Mouse (Mus musculus): Measurements from ENCODE around the gene Slc25a30.

Slc25a30 gene

DNA sequence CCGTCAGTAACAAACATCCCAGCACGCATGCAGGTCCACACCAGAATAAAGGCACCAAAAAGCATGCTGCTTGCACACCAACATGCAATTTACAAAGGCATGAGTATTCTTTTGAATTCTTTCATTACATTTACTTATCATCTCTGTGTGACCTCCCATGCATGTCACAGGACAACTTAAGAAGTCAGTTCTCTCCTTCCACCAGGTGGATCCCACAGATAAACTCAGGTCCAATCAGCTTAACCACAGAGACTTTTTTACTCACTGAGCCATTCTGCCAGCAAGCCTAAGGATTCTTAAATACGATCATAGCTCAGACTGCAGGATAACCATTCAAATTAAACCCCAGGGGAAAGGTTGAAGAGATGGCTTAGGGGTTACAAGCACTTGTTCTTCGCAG lies 37.7 kb downstream of the Slc25a30 start:
- no peak for DNase-seq (ENCODE audit: low read depth, low spot score)

DNA sequence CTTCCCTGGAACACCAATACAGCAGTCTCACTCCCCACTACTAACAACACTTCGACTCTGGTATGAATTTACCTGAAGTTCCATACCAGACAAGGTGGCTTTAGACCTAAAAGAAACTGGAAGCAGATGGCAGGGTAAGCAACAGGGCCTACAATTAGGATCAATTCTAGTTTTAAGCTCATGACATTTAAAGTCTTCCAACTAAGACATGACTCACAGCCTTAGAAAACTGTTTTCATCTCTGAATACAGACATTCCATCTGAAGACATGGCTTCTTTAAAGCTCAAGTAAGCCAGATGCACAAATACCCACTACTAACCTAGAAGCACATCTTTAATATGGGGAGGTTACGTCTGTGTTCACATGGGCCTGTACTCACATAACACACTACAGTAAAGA lies 38.9 kb downstream of the Slc25a30 start:
- DNase-seq (ENCODE audit: low read depth, low spot score), result no peak

DNA sequence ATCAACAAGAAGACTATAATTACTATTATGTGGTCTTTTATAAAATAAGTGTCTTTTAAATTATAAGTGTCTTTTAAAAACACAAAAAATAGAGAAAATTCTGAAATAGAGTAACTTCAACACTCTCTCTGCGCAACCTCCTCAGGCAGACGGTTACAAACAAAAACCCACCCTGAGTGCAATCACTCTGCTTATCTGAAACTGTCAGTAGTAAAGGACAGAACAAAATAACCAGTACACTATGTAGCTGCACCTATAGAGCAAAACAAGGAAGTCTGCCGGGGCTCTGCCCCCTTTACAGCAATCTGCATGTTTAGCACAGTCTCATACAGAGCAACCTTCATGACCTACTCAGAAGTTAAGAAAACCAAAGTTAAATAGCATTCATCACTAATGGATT lies 44.9 kb downstream of the Slc25a30 start:
- no peak for DNase-seq (ENCODE audit: low read depth, low spot score)

DNA sequence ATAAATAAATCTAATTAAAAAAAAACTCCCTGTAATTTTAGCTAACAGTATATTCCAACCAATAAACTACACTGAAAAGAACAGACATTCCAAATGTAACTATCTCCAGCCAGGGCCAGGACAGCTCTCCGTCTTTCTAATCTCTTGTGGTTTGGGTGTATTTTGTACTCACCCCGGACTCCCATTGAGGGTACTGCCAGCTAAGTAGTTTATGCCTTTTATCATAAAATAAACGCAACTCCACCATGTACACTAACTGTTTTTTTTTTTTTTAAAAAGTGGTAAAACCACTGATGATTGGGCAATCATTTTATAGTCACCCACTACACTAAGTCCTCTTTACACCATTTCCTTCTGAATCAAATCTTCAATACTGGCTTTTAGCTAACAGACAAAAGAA lies 51.2 kb downstream of the Slc25a30 start:
- no peak for DNase-seq (ENCODE audit: low read depth, low spot score)

DNA sequence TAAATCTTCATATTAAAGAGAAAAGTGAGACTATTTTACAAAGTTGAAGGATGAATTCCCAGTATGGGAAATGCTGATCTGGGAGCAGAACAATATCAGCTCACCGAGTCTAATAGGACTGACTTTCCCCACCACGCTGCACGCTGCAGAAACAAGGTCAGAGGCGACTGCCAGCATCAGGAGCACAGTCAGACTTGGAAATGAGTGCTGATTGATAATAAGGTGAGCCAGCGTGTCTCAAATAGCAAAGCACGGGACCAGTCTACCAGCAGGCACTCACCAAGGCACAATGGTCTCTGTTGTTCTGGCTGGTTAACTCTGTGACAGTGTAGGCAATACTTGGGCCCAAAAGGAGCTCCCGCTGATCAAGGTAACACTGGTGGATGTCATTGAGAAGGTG lies 54.2 kb downstream of the Slc25a30 start:
- no peak for DNase-seq (ENCODE audit: low read depth, low spot score)

DNA sequence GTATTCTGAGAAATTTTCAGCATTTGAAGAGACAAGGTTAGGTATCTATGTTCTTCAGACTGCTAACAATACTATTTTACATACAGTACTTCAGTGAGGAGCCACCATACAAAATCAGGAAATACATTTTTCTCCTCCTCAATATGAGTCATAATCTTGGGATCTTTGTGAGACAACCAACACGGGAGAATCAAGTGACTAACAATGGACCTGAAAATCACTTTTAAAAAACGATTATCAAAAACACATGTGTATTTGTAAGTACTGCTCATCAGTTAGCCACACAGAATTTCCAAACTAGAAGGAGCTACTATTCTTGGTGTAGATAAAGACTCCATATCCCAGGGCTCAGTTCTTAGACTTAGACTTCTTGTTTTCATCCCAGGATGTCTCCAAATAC lies 55.5 kb downstream of the Slc25a30 start:
- no peak for DNase-seq (ENCODE audit: low read depth, low spot score)

DNA sequence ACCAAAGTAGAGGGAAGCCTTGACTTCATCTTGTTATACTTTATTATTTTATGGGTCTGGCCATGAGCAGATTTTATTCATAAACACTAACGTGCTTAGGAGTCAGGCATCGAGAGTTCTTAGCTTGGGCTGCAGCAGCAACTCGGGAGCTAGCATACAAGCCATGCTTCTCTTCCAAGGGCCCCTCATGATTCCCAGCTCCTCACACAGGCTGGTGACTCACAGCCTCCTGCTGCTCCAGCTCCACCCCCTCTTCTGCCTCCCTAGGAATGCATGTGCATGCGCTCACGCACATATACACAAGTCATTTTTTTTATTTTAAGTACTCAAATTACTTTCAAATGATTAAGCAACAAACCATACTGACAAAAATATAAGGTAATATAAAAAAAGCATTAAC lies 58.7 kb downstream of the Slc25a30 start:
- no peak for DNase-seq (ENCODE audit: low read depth, low spot score)

DNA sequence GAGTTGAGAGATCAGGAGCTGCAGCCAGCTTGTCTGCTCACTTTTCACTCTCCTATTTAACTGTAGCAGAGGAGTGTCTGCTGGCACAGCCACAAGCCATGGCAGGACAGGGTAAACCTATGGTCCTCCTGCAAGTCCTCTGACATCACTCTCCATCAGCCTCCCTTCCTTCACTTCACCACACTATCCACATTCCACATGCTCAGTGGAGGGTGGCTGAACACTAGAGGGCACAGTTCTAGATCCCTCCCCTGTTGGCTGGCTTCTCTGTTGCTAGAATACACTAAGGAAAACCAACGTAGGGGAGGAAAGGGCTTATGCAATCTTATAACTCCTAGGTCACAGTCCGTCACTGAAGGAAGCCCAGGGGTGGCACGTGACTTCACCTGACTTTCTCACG lies 59.8 kb downstream of the Slc25a30 start:
- DNase-seq (ENCODE audit: low read depth, low spot score), result no peak

DNA sequence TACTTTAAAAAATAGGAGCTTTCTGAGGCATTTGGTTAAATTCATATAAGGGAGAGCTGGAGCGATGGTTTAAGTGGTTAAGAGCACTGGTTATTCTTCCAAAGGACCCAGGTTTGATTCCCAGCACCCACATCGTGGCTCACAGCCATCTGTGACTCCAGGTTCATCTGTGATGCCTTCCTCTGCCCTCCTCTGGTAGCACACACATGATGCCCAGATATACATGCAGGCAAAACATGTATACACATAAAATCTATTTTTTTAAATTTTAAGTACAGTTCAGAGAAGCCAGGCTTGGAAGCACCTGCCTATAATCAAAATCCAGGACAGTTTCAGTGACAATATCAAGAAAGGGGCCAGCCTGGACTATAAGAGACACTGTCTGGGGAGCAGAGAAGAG lies 64.0 kb downstream of the Slc25a30 start:
- DNase-seq (ENCODE audit: low read depth, low spot score), result no peak

DNA sequence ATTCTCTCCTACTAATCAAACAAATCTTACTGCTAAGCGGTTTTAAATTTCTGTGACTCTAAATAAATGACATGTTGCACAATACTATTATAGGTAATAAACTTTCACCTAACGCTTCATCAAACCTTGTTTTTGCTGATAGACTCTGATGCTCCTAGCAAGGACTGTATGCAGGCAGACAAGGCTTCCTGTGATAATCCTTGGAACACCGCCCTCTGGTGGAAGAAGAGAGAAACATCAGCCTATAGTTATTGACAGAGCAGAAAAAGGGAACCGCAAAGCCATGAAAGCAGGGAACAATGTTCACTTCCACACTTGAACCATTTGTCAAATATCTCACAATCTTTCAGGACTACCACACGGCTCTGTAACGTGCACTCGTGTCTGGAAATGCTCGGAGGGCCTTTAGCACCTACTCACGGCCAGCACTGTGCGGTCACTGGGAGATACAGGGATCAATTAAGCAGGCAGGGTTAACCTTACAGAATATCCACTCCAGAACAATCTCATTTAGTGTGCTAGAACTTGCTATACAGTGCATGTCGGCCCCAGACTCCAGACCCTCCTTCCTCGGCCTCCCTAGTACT lies 64.8 kb downstream of the Slc25a30 start:
- DNase-seq (ENCODE audit: low read depth, low spot score), result peak; percentile 68

DNA sequence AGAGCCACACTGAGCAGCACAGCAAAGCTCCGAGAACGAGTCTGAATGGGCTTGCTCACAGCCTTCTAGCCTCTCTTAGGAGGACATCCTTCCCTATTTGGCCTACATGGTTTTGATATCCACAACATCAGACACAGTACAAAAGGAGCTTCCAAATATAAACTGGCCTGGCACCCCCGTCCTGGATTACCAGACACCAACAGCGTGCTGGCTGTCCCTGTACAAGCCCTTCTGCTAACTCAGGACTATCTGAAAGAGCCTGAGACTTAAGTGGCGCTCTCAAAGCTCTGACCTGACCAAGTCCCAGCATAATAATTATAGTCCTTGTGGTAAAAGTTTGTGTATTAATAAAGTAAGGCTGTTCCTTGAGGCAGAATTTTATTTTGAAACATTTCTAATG lies 66.7 kb downstream of the Slc25a30 start:
- no peak for DNase-seq (ENCODE audit: low read depth, low spot score)

DNA sequence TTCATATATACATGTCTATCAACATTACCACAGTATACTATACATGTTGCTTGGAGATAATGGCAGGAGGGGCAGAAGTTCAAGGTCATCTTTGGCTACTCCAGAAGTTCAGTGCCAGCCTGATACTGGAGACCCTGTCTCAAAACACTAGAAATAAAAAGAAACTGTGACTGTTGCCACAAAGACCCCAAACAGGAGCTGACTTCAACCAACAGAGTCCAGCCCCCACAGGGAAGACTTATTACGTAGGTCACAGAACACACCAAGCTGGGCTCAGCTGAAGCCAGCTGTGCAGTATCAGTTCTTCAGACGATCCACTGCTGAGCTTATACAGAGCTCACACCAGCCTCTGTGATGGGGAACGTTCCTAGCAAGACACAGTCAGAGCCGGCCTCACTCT lies 70.4 kb downstream of the Slc25a30 start:
- no peak for DNase-seq (ENCODE audit: low read depth, low spot score)

DNA sequence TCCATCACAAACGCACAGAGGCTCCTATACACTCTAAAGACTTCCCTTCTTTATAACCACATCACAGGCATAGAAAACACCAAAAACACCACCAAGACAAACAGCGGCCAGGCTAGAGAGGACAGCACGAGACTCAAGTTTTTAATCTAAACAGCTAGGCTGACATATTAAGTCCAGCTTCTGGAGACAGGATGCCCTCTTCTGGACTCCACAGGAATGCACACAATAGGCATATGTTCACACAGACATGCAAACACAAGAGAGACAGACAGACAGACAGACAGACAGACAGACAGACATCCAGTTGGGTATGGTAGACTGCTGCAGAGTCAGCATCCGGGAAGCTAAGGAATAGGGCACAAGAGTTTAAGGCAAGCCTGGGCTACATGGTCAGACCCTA lies 73.2 kb downstream of the Slc25a30 start:
- peak; percentile 18 for DNase-seq (ENCODE audit: low read depth, low spot score)

DNA sequence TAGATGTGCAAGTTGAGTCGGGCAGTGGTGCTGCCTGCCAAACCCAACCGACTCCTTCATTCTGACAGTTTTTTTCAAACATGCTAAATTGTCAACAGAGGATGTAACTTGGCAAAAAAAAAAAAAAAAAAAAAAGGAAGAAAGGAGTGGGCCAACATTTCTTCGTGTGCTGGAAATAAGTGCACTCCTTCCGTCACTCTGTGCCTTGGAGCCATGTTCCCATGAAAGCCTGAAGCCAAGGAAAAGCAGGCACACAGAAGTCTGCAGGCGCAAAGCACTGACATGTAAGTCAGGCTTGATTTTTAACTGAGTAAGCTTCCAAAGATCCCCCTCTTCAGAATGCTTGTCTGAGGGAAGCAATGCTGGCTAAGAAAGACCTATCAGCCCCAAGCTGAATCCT lies 74.2 kb downstream of the Slc25a30 start:
- DNase-seq (ENCODE audit: low read depth, low spot score), result no peak

DNA sequence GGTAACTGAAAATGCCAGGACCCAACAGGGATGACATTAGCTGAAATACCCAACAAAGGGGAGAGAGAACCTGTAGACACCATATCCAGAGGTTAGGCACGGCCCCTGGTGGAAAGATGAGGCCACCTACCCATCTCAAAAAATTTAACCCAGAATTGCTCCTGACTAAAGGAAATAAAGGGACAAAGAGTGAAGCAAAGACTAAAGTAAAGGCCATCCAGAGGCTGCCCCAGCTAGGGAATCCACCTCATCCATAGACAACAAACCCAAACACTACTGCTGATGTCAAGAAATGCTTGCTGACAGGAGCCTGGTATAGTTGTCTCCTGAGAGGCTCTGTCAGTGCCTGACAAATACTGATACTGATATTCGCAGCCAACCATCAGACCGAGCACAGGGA lies 75.1 kb downstream of the Slc25a30 start:
- no peak for DNase-seq (ENCODE audit: low read depth, low spot score)

Data from A20 (cell line).